ENCODE assay signal across 29 mouse cellular contexts in genomic region chr2:124120355-124120754, GRCm38 (mm10). TPM values are rescaled to one million over a fixed set of nuclear protein-coding genes. Genes with fewer than 3 reads are reported as not detected.
DNase-seq lines count a peak whose midpoint lies in the region; ATAC-seq lines count a peak whose summit lies in the region.
"Had no signal": no experiment of that assay in that cellular context is flagged by ENCODE, and none has a peak within 500 bp of the region (broad histone marks: within the 10 kb centered on the region; RNA-seq: fewer than 3 reads in every experiment).

No protein-coding gene starts in this region.

- peak; percentile 31; the same call in 1 of the 2 replicates for ATAC-seq in heart, embryonic 13.5 days (ENCODE audit: extremely low read depth, insufficient number of reproducible peaks, low FRiP score, low TSS enrichment)
- no peak for ATAC-seq in heart, embryonic 11.5 days (replicated peaks; ENCODE audit: insufficient number of reproducible peaks, low FRiP score, low TSS enrichment)
- ATAC-seq: forebrain, embryonic 13.5 days; hindbrain, postnatal 0 days; intestine, embryonic 15.5 days; midbrain, embryonic 13.5 days had no signal

- no peaks in the 10 kb centered on the region for H3K27me3 ChIP-seq in heart, embryonic 13.5 days (replicated peaks)
- H3K27me3 ChIP-seq in heart, embryonic 11.5 days (ENCODE audit: control insufficient read depth, insufficient read depth, low read length): no peaks in the 10 kb centered on the region
- H3K27me3 ChIP-seq: CH12.LX; embryonic facial prominence, embryonic 13.5 days; forebrain, embryonic 13.5 days; hindbrain, embryonic 12.5 days; intestine, embryonic 15.5 days; midbrain, embryonic 13.5 days; neural tube, embryonic 13.5 days had no signal

- H3K9ac ChIP-seq in heart, embryonic 13.5 days: no peak overlapping the region
- no peak overlapping the region for H3K9ac ChIP-seq in heart, embryonic 11.5 days (ENCODE audit: low read depth, low read length)
- H3K9ac ChIP-seq: embryonic facial prominence, embryonic 13.5 days; forebrain, embryonic 13.5 days; hindbrain, embryonic 12.5 days; intestine, embryonic 15.5 days; liver, embryonic 14.5 days; midbrain, embryonic 13.5 days; neural tube, embryonic 13.5 days had no signal

- H3K4me1 ChIP-seq in heart, embryonic 13.5 days: peaks cover 23% of the 10 kb centered on the region
- H3K4me1 ChIP-seq in heart, embryonic 11.5 days (ENCODE audit: control insufficient read depth, insufficient read depth, low read length): peaks cover 7% of the 10 kb centered on the region; the same call in 1 of the 2 replicates
- H3K4me1 ChIP-seq: embryonic facial prominence, embryonic 13.5 days; hindbrain, embryonic 12.5 days; intestine, embryonic 15.5 days had no signal

- H3K9me3 ChIP-seq in heart, embryonic 13.5 days: no peaks in the 10 kb centered on the region
- no peaks in the 10 kb centered on the region for H3K9me3 ChIP-seq in heart, embryonic 11.5 days (replicated peaks; ENCODE audit: control insufficient read depth, low read length)
- H3K9me3 ChIP-seq: embryonic facial prominence, embryonic 13.5 days; forebrain, embryonic 13.5 days; hindbrain, embryonic 12.5 days; intestine, embryonic 15.5 days; midbrain, embryonic 13.5 days; neural tube, embryonic 13.5 days had no signal

- H3K27ac ChIP-seq in heart, embryonic 13.5 days (replicated peaks): peak overlapping the region; percentile 62
- no peak overlapping the region for H3K27ac ChIP-seq in heart, embryonic 11.5 days (ENCODE audit: low read depth, low read length)
- H3K27ac ChIP-seq: embryonic facial prominence, embryonic 13.5 days; forebrain, embryonic 13.5 days; hindbrain, embryonic 12.5 days; hindbrain, postnatal 0 days; intestine, embryonic 15.5 days; liver, embryonic 14.5 days; macrophage; midbrain, embryonic 13.5 days; neural tube, embryonic 13.5 days had no signal

- no peaks in the 10 kb centered on the region for H3K36me3 ChIP-seq in heart, embryonic 13.5 days
- H3K36me3 ChIP-seq in heart, embryonic 11.5 days (ENCODE audit: control insufficient read depth, insufficient read depth, low read length): no peaks in the 10 kb centered on the region
- H3K36me3 ChIP-seq: embryonic facial prominence, embryonic 13.5 days; hindbrain, embryonic 12.5 days; intestine, embryonic 15.5 days; midbrain, embryonic 13.5 days; neural tube, embryonic 13.5 days had no signal

- DNase-seq in 3T3-L1 (ENCODE audit: low read depth, low spot score): peak; percentile 88
- DNase-seq in fibroblast of lung, adult 2 months (ENCODE audit: low read depth): peak; percentile 17
- peak; percentile 29 for DNase-seq in heart, postnatal 4 days
- no peak for DNase-seq in cerebellum, adult 11-12 months
- DNase-seq in layer of hippocampus, adult 18-20 months (ENCODE audit: low spot score in 2 of 2): no peak
- DNase-seq: adrenal gland, postnatal 10 days; cerebellum, adult 9-10 months; cerebellum, postnatal 36 days; gastrocnemius, postnatal 10 days; kidney, adult 2 months; kidney, postnatal 4 days; layer of hippocampus, postnatal 36 days; liver; lung, adult 2 months; lung, postnatal 10 days; thymus, postnatal 4 days had no signal

- no peak overlapping the region for H3K4me3 ChIP-seq in heart, embryonic 13.5 days
- no peak overlapping the region for H3K4me3 ChIP-seq in heart, embryonic 11.5 days (ENCODE audit: low read depth, low read length)
- H3K4me3 ChIP-seq: embryonic facial prominence, embryonic 13.5 days; forebrain, embryonic 13.5 days; hindbrain, embryonic 12.5 days; intestine, embryonic 15.5 days; midbrain, embryonic 13.5 days; neural tube, embryonic 13.5 days had no signal

- H3K4me2 ChIP-seq in heart, embryonic 13.5 days: no peak overlapping the region
- no peak overlapping the region for H3K4me2 ChIP-seq in heart, embryonic 11.5 days
- H3K4me2 ChIP-seq: embryonic facial prominence, embryonic 13.5 days; forebrain, embryonic 13.5 days; hindbrain, embryonic 12.5 days; intestine, embryonic 15.5 days; midbrain, embryonic 13.5 days; neural tube, embryonic 13.5 days had no signal

- 32% methylated on average over 1 of the region's 1 CpGs for WGBS in heart, embryonic 13.5 days
- WGBS in heart, embryonic 11.5 days (ENCODE audit: insufficient replicate concordance): 23% methylated on average over 1 of the region's 1 CpGs

RNA-seq across cellular contexts. Expression of gene Sema6d, which starts 30.6 kb away (rescaled TPM):
- 18.6 and 18.8 TPM in 2 replicates for polyA plus RNA-seq in heart, embryonic 13.5 days (2015; fragmentation: Nextera tagmentation; extraction: Ambion mirVana)
- polyA plus RNA-seq in heart, embryonic 11.5 days (2014; fragmentation: Nextera tagmentation; extraction: Ambion mirVana): 24.9 and 26.5 TPM in 2 replicates
- total RNA-seq in heart, postnatal 4 days (2021): 10 to 100 TPM; 42.9 to 46.6 TPM
- total RNA-seq in layer of hippocampus, adult 18-20 months (2021): 10 to 100 TPM; 48.1 to 50.1 TPM
- total RNA-seq: CH12.LX; megakaryocyte-erythroid progenitor cell, adult 5-6 weeks had no signal

Comparison
In these comparisons a context has a peak if more than half of its experiments do, and no peak if none do; other contexts are left out.
1. DNase-seq: peak in 3T3-L1 (single experiment), fibroblast of lung, adult 2 months (single experiment) and heart, postnatal 4 days (single experiment); none in cerebellum, adult 11-12 months (single experiment) and layer of hippocampus, adult 18-20 months (0 of 2).